Mouse (Mus musculus) bone marrow macrophage, adult 2 months (primary cell): ENCODE data around the gene Gm5475.

Source experiments
- CTCF ChIP-seq: IDR thresholded peaks from 2 replicates; pipeline ENCODE4 v1.5.1; 2012; ENCODE audit warnings: low read depth, mild to moderate bottlenecking, low read length, moderate library complexity
- POLR2A ChIP-seq: IDR thresholded peaks from 2 replicates; pipeline ENCODE4 v1.6.1; 2012; ENCODE audit warnings: mild to moderate bottlenecking, low read depth, low read length, borderline replicate concordance

- TF ChIP-seq CTCF, result no peak
- no peak for TF ChIP-seq POLR2A
These were observed 24.9 kb downstream of the Gm5475 start for GRCm38 (mm10) chr15:100446887-100447286.
